ENCODE assay signal across 8 mouse cellular contexts in the genomic region with DNA sequence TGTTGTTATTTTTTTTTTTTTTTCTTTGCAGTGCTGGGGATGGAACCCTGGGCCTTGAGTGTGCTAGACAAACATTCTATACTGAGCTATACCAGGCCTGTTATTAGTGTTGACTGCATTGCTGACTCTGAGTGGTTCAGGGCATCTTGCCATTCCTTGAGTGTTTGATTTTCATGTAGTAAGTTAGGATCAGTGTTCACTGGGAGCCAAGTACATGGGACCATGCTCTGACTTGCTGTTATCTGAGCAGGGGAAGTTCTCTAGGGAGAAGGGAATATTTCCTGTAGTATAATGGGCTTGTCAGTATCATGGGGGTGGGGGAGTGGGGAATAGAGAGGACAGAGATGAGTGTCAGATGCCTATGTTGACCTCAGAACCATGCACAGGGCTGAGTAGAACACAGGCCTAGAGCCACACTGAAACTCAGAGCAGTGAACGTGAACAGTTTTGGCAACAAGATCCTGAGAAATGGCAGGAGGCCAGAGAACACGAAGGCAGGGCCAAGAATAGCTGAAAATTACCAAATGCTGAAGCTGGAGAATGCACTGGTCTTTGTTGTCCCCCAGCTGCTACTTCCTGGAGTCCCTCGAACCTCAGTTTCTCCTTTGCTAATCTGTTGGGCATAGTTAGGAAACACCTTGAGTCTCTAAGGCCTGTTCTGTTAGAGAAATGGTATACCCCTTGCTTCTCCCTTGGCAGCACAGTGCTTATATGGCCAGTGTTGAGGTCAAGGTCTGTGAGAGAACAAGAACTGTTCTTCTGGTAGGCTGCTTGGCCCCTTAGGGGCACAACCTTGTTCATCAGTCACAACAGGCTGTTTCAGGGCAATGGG. TPM values are rescaled to one million over a fixed set of nuclear protein-coding genes. Genes with fewer than 3 reads are reported as not detected.
DNase-seq lines count a peak whose midpoint lies in the region; ATAC-seq and TF ChIP-seq lines count a peak whose summit lies in the region.

No protein-coding gene starts in this region.

- peak overlapping the region; percentile 45 for H3K27ac ChIP-seq in limb, embryonic 13.5 days
- no peak overlapping the region for H3K27ac ChIP-seq in limb, embryonic 10.5 days
- H3K27ac ChIP-seq in cerebellum, adult 2 months (ENCODE audit: insufficient read depth, low read length), result peak overlapping the region; percentile 68
- peak overlapping the region; percentile 93 for H3K27ac ChIP-seq in kidney, adult 2 months (ENCODE audit: insufficient read depth, low read depth, low read length)

- 44% methylated on average over 3 of the region's 3 CpGs for WGBS in limb, embryonic 13.5 days
- 91% methylated on average over 3 of the region's 3 CpGs for WGBS in limb, embryonic 10.5 days
- 0% methylated on average over 3 of the region's 3 CpGs for WGBS in cerebellum, adult 2 months
- 5% methylated on average over 3 of the region's 3 CpGs for WGBS in kidney, adult 2 months

- H3K9ac ChIP-seq in limb, embryonic 13.5 days, result no peak overlapping the region

- no peaks in the 10 kb centered on the region for H3K9me3 ChIP-seq in limb, embryonic 13.5 days
- no peaks in the 10 kb centered on the region for H3K9me3 ChIP-seq in limb, embryonic 10.5 days (replicated peaks)

- no peak overlapping the region for H3K4me2 ChIP-seq in limb, embryonic 13.5 days (replicated peaks)

- H3K4me3 ChIP-seq in limb, embryonic 13.5 days, result no peak overlapping the region
- H3K4me3 ChIP-seq in limb, embryonic 10.5 days, result no peak overlapping the region
- no peak overlapping the region for H3K4me3 ChIP-seq in cerebellum, adult 2 months (replicated peaks; ENCODE audit: insufficient read depth, low read depth, low read length)
- no peak overlapping the region for H3K4me3 ChIP-seq in kidney, adult 2 months (ENCODE audit: insufficient read depth, low read depth, low read length)

- no peaks in the 10 kb centered on the region for H3K27me3 ChIP-seq in limb, embryonic 13.5 days
- no peaks in the 10 kb centered on the region for H3K27me3 ChIP-seq in limb, embryonic 10.5 days (ENCODE audit: low read depth, poor library complexity, severe bottlenecking)
- H3K27me3 ChIP-seq in cerebellum, adult 2 months (ENCODE audit: control insufficient read depth, insufficient read depth, low read length), result no peaks in the 10 kb centered on the region
- no peaks in the 10 kb centered on the region for H3K27me3 ChIP-seq in kidney, adult 2 months (replicated peaks; ENCODE audit: control insufficient read depth, insufficient read depth, low read length)

- no peak for TF ChIP-seq CTCF in cerebellum, adult 2 months (IDR thresholded peaks at IDR 0.05; ENCODE audit: borderline replicate concordance, insufficient read depth, low read depth, low read length)
- no peak for TF ChIP-seq CTCF in kidney, adult 2 months (conservative IDR thresholded peaks at IDR 0.05; ENCODE audit: insufficient read depth, insufficient read length, low read depth, low read length)

- H3K4me1 ChIP-seq in limb, embryonic 13.5 days, result peaks cover 37% of the 10 kb centered on the region
- peaks cover 13% of the 10 kb centered on the region for H3K4me1 ChIP-seq in limb, embryonic 10.5 days
- H3K4me1 ChIP-seq in cerebellum, adult 2 months (ENCODE audit: control insufficient read depth, insufficient read depth, low read length), result peaks cover 34% of the 10 kb centered on the region
- peaks cover 30% of the 10 kb centered on the region for H3K4me1 ChIP-seq in kidney, adult 2 months (ENCODE audit: control insufficient read depth, insufficient read depth, low read length)

- H3K36me3 ChIP-seq in limb, embryonic 13.5 days, result peaks cover 19% of the 10 kb centered on the region
- peaks cover 39% of the 10 kb centered on the region for H3K36me3 ChIP-seq in limb, embryonic 10.5 days
- H3K36me3 ChIP-seq in kidney, adult 2 months (ENCODE audit: control insufficient read depth, insufficient read depth, low read length), result no peaks in the 10 kb centered on the region

- no peak for DNase-seq in limb, embryonic 10.5 days (ENCODE audit: low spot score)
- DNase-seq in cerebellum, adult 2 months, result peak; percentile 92
- peak; percentile 66 for DNase-seq in gastrocnemius, postnatal 14 days
- peak; percentile 97 for DNase-seq in kidney, adult 2 months
- peak; percentile 63 to 71 for DNase-seq in left cerebral cortex, postnatal 36 days (ENCODE audit: low spot score in 2 of 2)
- peak; percentile 74 for DNase-seq in right cerebral cortex, adult 18-20 months
- no peak for DNase-seq in c-Kit-positive CD71-positive TER-119-positive erythroid progenitor cells, embryonic 14.5 days (ENCODE audit: low spot score)

- peak; percentile 58; the same call in 1 of the 2 replicates for ATAC-seq in limb, embryonic 13.5 days (ENCODE audit: low FRiP score, low read depth)

- TF ChIP-seq POLR2A in cerebellum, adult 2 months (IDR thresholded peaks at IDR 0.05; ENCODE audit: borderline replicate concordance, insufficient read depth, low read length), result no peak
- TF ChIP-seq POLR2A in kidney, adult 2 months (IDR thresholded peaks at IDR 0.05; ENCODE audit: low read depth, low read length), result no peak

- intact Hi-C loops in gastrocnemius, postnatal 14 days (cut with DNase I; ENCODE audit: low total_unique reads), result no loop called here
- intact Hi-C loops in left cerebral cortex, postnatal 36 days (cut with DNase I), result no loop called here

RNA-seq across cellular contexts. Expression of gene Dgkd, which starts 26.6 kb away (rescaled TPM):
- 30.7 and 36.6 TPM in 2 replicates for polyA plus RNA-seq in limb, embryonic 13.5 days (2015; fragmentation: Nextera tagmentation; extraction: Ambion mirVana)
- polyA plus RNA-seq in limb, embryonic 10.5 days (2016; fragmentation: Nextera tagmentation; extraction: Ambion mirVana), result 38.8 and 39.7 TPM in 2 replicates
- polyA plus RNA-seq in cerebellum, adult 2 months (2012; rRNA removed), result 109 and 126 TPM in 2 replicates
- total RNA-seq in gastrocnemius, postnatal 14 days (2021), result 10 to 100 TPM; 37.7 to 39.9 TPM
- 31.4 and 32.1 TPM in 2 replicates for polyA plus RNA-seq in kidney, adult 2 months (2012; rRNA removed)
- 100 to 1,000 TPM in 1 of 2 experiments, 10 to 100 TPM in 1; 88.0 to 122 TPM for total RNA-seq in left cerebral cortex, postnatal 36 days (2021)

Comparison
In these comparisons a context has a peak if more than half of its experiments do, and no peak if none do; other contexts are left out.
1. DNase-seq: peak in cerebellum, adult 2 months (2 of 2), gastrocnemius, postnatal 14 days (single experiment), kidney, adult 2 months (single experiment), left cerebral cortex, postnatal 36 days (2 of 2) and right cerebral cortex, adult 18-20 months (single experiment); none in limb, embryonic 10.5 days (single experiment) and c-Kit-positive CD71-positive TER-119-positive erythroid progenitor cells, embryonic 14.5 days (single experiment).